Mouse (Mus musculus): Measurements from ENCODE around the gene Smad9. TPM values are rescaled to one million over a fixed set of nuclear protein-coding genes. Genes with fewer than 3 reads are reported as not detected.

The Smad9 gene
- polyA plus RNA-seq, 1 experiment from 2014 or later, result 0.14 TPM

DNA sequence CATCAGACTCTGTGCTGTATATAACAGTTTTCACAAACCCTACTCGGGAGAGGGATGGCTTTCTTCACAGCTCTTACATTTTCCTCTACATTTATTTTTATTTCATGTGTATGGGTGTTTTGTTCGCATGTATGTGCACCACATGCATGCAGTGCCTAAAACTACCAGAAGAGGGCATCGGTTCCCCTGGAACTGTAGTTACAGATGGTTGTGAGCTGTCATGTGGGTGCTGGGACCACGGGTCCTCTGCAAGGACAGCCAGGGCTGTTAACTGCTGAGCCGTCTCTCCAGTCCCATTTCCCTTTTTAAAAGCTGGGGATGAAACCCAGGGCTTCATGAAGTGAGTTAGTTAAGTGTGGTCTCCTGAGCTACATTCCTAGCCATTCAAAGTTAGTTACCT lies 40.0 kb downstream of the Smad9 start:
- Histone ChIP-seq H3K9me3 (replicated peaks) (peaks cover 9% of the 10 kb centered on the region), H3K36me3 (0 out of 2 replicates have a peak, but pooled peaks cover 3% of the 10 kb centered on the region), H3K4me1 (0 out of 2 replicates have a peak, but pooled peaks cover 3% of the 10 kb centered on the region), H3K27ac (replicated peaks) (no peak overlapping the region), H3K4me3 (no peak overlapping the region), H3K27me3 (ENCODE audit: low read depth, poor library complexity, severe bottlenecking) (peaks cover 15% of the 10 kb centered on the region; the same call in 1 of the 2 replicates)
- WGBS, result 93% methylated on average over 5 of the region's 5 CpGs
- DNase-seq (ENCODE audit: low spot score), result no peak

DNA sequence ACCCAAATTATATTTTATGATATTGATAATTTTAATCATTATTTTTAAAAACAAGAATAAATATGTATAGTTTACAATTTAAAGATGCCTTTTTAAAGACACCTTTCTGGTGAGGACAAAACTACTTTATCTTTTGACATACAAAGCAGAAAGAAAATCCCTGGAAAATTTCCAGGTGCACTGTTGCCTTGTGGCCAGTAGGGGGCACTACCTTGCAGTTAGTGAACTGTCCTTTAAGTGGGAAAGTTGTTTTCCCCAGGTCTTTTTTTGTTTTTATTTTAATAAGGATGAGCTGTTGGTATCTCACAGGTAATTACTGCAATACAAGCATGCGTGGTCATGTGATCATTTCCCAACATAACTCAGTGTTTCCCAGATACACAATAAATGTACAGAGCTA lies 40.4 kb downstream of the Smad9 start:
- no peak for DNase-seq (ENCODE audit: low spot score)
- Histone ChIP-seq H3K27me3 (ENCODE audit: low read depth, poor library complexity, severe bottlenecking) (peaks cover 15% of the 10 kb centered on the region; the same call in 1 of the 2 replicates), H3K9me3 (replicated peaks) (peaks cover 9% of the 10 kb centered on the region), H3K27ac (replicated peaks) (no peak overlapping the region), H3K4me1 (0 out of 2 replicates have a peak, but pooled peaks cover 3% of the 10 kb centered on the region), H3K36me3 (0 out of 2 replicates have a peak, but pooled peaks cover 3% of the 10 kb centered on the region), H3K4me3 (no peak overlapping the region)
- WGBS, result 91% methylated on average over 1 of the region's 1 CpGs

DNA sequence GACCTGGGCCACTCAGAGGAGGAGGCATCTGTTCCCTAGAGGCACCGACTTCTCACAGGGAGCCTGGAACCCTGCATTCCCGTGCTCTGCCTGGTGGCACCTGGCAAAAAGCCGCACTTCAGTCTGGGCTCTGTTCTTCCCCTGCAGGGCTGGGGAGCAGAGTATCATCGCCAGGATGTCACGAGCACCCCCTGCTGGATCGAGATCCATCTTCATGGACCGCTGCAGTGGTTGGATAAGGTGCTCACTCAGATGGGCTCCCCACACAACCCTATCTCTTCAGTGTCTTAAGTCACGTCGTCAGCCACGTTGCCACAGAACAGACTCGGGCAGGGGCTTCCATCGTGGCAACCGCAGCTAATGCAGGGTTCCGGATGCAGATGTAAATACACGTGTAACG lies 41.8 kb downstream of the Smad9 start:
- Histone ChIP-seq H3K4me1 (0 out of 2 replicates have a peak, but pooled peaks cover 3% of the 10 kb centered on the region), H3K9me3 (replicated peaks) (peaks cover 9% of the 10 kb centered on the region), H3K4me3 (no peak overlapping the region), H3K36me3 (0 out of 2 replicates have a peak, but pooled peaks cover 3% of the 10 kb centered on the region), H3K27ac (replicated peaks) (no peak overlapping the region), H3K27me3 (ENCODE audit: low read depth, poor library complexity, severe bottlenecking) (peaks cover 15% of the 10 kb centered on the region; the same call in 1 of the 2 replicates)
- DNase-seq (ENCODE audit: low spot score), result peak; percentile 52
- WGBS, result 40% methylated on average over 16 of the region's 16 CpGs

DNA sequence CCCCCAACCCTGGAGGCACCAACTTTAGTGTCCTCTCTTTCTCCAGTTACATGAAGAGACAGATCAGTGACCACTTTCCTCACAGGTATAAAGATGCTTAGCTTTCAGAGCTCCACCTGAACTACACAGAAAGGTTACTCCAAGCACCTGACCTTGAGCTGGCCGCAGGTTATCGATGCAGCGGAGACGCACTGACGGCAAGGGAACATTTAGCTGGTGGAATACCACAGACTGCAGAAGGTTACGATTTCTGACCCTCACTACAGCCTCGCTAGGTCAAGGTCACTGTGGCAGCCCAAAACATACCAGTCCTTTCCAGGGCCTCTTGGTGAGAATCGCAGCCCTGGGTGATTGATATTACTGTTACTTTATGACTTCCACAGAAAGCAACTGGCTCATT lies 48.3 kb downstream of the Smad9 start:
- H3K27ac ChIP-seq (replicated peaks), result no peak overlapping the region
- H3K4me3 ChIP-seq, result no peak overlapping the region
- no peaks in the 10 kb centered on the region for H3K9me3 ChIP-seq (replicated peaks)
- H3K36me3 ChIP-seq, result peaks cover 27% of the 10 kb centered on the region
- H3K4me1 ChIP-seq, result peaks cover 30% of the 10 kb centered on the region
- DNase-seq (ENCODE audit: low spot score), result no peak
- 95% methylated on average over 8 of the region's 8 CpGs for WGBS
- H3K27me3 ChIP-seq (ENCODE audit: low read depth, poor library complexity, severe bottlenecking), result no peaks in the 10 kb centered on the region

DNA sequence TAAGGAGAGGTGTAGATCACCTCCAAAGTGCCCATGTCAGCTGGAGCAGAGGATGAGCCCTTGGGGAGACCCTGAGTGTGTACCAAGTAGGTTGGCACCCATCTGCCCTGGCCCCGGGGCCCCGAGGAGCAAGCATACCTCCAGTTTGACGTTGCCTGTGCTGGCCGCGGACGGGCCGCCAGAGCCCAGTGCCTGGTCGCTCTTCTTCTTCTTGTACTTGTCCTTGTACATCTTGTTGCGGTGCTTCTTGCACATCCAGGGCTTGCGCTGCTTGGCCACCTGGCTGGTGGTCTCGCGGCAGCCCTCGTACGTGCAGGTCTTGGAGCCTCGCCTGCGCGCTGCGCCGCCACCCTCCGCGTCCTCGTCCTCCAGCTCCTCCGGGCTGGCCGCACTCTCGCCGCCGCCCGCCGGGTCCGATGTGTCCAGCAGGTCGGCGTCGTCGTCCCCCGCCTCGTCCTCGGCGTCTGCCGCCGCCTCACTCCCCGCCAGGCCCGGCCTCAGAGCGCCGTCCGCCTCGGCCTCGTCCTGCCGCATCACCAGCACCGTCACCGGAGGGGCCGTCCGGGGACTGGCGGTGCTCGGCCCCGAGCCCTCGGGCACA lies 51.8 kb downstream of the Smad9 start:
- peaks cover 6% of the 10 kb centered on the region; the same call in 1 of the 2 replicates for H3K27me3 ChIP-seq (ENCODE audit: low read depth, poor library complexity, severe bottlenecking)

DNA sequence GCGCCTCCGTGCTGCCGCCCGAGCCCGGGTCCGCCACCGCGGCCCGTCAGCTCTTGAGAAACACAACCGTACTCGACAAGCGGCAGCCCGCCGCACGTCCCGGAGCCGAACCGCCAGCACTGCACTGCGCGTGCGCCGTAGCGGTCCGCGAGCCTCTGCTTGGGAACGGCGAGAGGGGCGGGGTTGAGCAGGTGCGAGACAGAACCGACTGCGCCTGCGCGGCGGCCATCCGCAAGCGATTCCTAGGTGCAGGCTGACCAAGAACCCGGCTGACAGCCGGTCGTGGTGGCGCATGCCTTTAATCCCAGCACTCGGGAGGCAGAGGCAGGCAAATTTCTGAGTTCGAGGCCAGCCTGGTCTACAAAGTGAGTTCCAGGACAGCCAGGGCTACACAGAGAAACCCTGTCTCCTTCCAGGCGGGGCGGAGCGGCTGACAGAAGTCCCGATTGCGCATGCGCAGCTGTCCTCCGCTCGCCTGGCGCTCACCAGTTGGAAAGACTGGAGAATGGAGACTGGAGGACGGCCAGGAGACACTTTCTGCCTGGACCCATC lies 52.4 kb downstream of the Smad9 start, which contains the start of gene Rfxap:
Gene Rfxap (minus strand): TSS at position 126 of the 552 bp plus-strand sequence.
- Histone ChIP-seq H3K36me3 (peaks cover 26% of the 10 kb centered on the region), H3K27ac (replicated peaks) (peak within 1 kb of the TSS; percentile 98), H3K4me3 (peak within 1 kb of the TSS; percentile 90), H3K9me3 (replicated peaks) (no peaks in the 10 kb centered on the region), H3K27me3 (ENCODE audit: low read depth, poor library complexity, severe bottlenecking) (peaks cover 6% of the 10 kb centered on the region; the same call in 1 of the 2 replicates), H3K4me1 (peaks cover 30% of the 10 kb centered on the region)
- under 1% methylated on average over 52 of the region's 52 CpGs for WGBS
- DNase-seq (ENCODE audit: low spot score), result peak; percentile 98

More for the DNA sequence above, 51.8 kb downstream of the Smad9 start:
- peaks cover 30% of the 10 kb centered on the region for H3K4me1 ChIP-seq
- peak overlapping the region; percentile 90 for H3K4me3 ChIP-seq
- WGBS, result under 1% methylated on average over 54 of the region's 56 CpGs
- peak overlapping the region; percentile 98 for H3K27ac ChIP-seq (replicated peaks)
- no peak for DNase-seq (ENCODE audit: low spot score)
- H3K36me3 ChIP-seq, result peaks cover 27% of the 10 kb centered on the region
- no peaks in the 10 kb centered on the region for H3K9me3 ChIP-seq (replicated peaks)

DNA sequence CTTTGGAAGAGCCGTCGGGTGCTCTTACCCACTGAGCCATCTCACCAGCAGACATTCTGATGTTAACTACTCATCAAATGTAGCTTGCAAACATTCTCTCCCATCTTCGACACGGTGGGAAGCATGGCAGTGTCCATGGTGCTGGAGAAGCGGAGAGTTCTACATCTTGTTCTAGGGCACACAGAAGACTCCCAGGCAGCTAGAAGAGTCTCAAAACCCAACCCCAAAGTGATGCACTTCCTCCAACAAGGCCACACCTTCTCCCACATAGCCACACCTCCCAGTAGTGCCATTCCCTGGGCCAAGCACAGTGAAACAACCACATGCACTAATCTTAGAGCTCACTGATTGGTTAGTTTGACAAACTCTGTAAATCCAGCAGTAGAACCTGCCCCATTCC lies 53.7 kb downstream of the Smad9 start:
- 70% methylated on average over 5 of the region's 5 CpGs for WGBS
- Histone ChIP-seq H3K4me3 (no peak overlapping the region), H3K27me3 (ENCODE audit: low read depth, poor library complexity, severe bottlenecking) (peaks cover 6% of the 10 kb centered on the region; the same call in 1 of the 2 replicates), H3K27ac (replicated peaks) (no peak overlapping the region), H3K36me3 (peaks cover 16% of the 10 kb centered on the region), H3K9me3 (replicated peaks) (no peaks in the 10 kb centered on the region), H3K4me1 (peaks cover 30% of the 10 kb centered on the region)
- DNase-seq (ENCODE audit: low spot score), result no peak

DNA sequence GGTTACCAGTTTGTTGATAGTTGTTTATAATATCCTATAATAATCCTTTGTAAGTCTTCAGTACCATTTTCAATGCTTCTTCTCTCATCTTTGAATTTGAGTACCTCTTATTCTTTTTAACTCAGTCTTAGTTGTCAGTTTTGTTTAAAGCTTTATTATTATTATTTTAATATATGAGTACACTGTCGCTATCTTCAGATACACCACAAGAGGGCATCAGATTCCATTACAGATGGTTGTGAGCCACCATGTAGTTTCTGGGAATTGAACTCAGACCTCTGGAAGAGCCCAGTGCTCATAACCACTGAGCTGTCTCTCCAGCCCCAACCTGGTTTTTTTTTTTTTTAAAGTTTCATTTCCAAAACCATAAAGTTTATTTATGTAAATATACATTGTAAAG lies 56.2 kb downstream of the Smad9 start:
- Histone ChIP-seq H3K4me1 (peaks cover 14% of the 10 kb centered on the region), H3K27ac (replicated peaks) (no peak overlapping the region), H3K27me3 (ENCODE audit: low read depth, poor library complexity, severe bottlenecking) (peaks cover 6% of the 10 kb centered on the region; the same call in 1 of the 2 replicates), H3K4me3 (no peak overlapping the region), H3K9me3 (replicated peaks) (no peaks in the 10 kb centered on the region), H3K36me3 (no peaks in the 10 kb centered on the region)
- 54% methylated on average over 1 of the region's 1 CpGs for WGBS
- DNase-seq (ENCODE audit: low spot score), result no peak

DNA sequence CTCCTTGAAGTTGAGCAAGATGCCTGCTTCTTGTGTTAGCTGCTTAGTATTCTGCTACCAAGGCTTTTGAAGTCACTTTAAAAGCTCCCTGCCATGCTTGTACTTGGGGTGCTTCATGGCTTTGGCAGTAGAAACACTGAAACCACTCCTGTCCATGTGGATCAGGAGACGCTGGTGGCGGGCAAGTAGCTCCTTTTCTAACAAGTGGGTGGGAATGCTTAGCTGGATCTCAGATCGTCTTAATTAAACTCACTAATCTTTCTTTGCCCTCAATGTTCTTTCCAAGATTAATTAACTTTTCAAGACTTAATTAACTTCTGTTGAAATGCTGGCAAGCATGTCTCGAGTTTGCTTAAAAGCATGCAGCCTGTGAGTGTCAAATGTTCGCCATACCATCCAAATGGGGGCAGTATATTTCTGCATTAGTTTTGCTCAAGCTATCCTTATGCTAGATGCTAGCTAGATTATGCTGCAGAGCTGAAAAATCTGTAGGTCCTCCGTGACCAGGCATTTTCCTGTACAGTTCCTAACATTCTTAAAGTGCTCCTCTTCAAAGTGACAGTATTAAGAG lies 58.1 kb downstream of the Smad9 start:
- no peaks in the 10 kb centered on the region for H3K36me3 ChIP-seq
- no peaks in the 10 kb centered on the region for H3K4me1 ChIP-seq
- H3K9me3 ChIP-seq (replicated peaks), result no peaks in the 10 kb centered on the region
- H3K4me3 ChIP-seq, result no peak overlapping the region
- WGBS, result 72% methylated on average over 6 of the region's 6 CpGs
- H3K27ac ChIP-seq (replicated peaks), result no peak overlapping the region
- DNase-seq (ENCODE audit: low spot score), result no peak
- H3K27me3 ChIP-seq (ENCODE audit: low read depth, poor library complexity, severe bottlenecking), result peaks cover 6% of the 10 kb centered on the region; the same call in 1 of the 2 replicates

DNA sequence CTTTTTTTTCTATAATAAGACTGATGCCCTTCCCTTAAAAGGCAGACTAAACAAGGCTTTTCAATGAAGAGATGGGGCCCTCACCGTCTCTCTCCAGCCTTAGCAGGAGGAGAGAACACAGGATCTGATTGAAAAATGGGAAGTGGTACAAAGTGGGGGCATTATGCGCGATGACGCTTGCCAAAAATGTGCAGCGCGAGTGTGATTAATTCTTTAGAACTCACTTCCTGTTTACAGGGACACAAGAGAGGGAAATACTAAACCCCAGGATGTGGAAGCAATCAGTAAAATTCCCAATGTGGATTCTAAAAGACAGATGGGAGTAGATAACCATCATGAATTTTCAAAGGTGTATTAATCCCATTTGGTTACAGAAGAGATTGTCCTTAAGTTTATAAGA lies 59.2 kb downstream of the Smad9 start:
- no peak for DNase-seq (ENCODE audit: low spot score)
- WGBS, result 84% methylated on average over 6 of the region's 6 CpGs
- no peak overlapping the region for H3K4me3 ChIP-seq
- H3K4me1 ChIP-seq, result no peaks in the 10 kb centered on the region
- no peaks in the 10 kb centered on the region for H3K27me3 ChIP-seq (ENCODE audit: low read depth, poor library complexity, severe bottlenecking)
- no peaks in the 10 kb centered on the region for H3K9me3 ChIP-seq (replicated peaks)
- H3K27ac ChIP-seq (replicated peaks), result no peak overlapping the region
- H3K36me3 ChIP-seq, result no peaks in the 10 kb centered on the region

DNA sequence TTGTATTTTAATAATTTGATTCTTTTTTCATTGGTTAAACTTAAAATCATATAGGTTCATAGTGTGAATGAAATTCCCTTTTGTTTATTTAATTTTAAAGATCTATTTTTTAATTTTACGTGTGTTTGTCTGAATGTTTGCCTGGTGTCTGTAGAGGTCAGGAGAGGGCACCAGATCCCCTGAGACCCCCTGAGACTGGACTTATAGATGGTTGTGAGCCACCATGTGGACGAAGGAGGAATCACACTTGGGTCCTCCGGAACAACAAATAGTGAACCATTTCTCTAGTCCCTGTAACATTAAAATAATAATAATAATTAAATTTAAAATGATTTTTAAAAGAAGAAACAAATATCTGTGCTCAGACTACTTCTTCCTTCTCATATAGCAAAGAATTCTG lies 59.9 kb downstream of the Smad9 start:
- no peak overlapping the region for H3K27ac ChIP-seq (replicated peaks)
- H3K27me3 ChIP-seq (ENCODE audit: low read depth, poor library complexity, severe bottlenecking), result no peaks in the 10 kb centered on the region
- 32% methylated on average over 3 of the region's 3 CpGs for WGBS
- peak; percentile 61 for DNase-seq (ENCODE audit: low spot score)
- no peaks in the 10 kb centered on the region for H3K4me1 ChIP-seq
- no peaks in the 10 kb centered on the region for H3K9me3 ChIP-seq (replicated peaks)
- H3K4me3 ChIP-seq, result no peak overlapping the region
- H3K36me3 ChIP-seq, result no peaks in the 10 kb centered on the region

DNA sequence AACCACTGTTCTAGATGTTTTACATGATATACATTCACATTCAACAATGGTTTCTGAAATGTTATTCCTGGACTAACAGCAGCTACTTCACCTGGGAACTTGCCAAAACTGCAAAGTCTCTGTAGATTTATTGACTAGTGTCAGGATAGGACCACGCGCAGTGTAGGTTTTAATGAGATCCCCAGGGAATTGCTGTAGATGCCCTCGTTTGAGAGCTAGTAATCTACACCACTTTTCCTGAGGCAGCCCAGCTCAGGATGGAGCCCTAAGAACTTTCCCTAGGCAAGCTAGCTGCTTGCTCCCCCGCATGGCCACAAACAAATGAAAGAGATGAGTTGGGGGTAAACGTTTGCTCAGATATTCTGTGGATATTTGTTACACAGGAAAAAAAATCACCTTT lies 67.1 kb downstream of the Smad9 start:
- no peak for DNase-seq (ENCODE audit: low spot score)

DNA sequence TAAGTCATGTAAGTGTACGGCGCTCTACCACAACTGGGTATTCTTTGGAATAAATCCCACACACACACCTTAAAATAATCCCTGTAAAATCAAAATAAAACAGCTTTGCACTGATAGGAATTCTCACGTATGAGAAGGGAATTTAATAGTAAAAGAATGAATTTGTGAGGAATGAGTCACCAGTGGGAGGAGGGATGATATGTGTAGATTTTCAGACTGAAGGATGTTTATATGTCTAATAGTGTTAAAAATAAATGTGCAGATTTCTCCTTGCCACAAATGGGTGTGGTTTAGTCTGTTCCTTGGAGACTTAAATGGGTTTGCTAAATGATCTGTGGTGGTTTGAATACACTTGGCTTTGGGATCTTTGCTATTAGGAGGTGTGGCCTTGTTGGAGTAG lies 77.1 kb downstream of the Smad9 start:
- H3K27ac ChIP-seq (replicated peaks), result no peak overlapping the region
- H3K4me3 ChIP-seq, result no peak overlapping the region
- H3K36me3 ChIP-seq, result no peaks in the 10 kb centered on the region
- WGBS, result 93% methylated on average over 3 of the region's 3 CpGs
- H3K4me1 ChIP-seq, result no peaks in the 10 kb centered on the region
- DNase-seq (ENCODE audit: low spot score), result no peak
- H3K27me3 ChIP-seq (ENCODE audit: low read depth, poor library complexity, severe bottlenecking), result no peaks in the 10 kb centered on the region
- no peaks in the 10 kb centered on the region for H3K9me3 ChIP-seq (replicated peaks)

More for the DNA sequence above, 67.1 kb downstream of the Smad9 start:
- Histone ChIP-seq H3K4me3 (no peak overlapping the region), H3K27ac (replicated peaks) (no peak overlapping the region), H3K36me3 (no peaks in the 10 kb centered on the region), H3K4me1 (no peaks in the 10 kb centered on the region), H3K9me3 (replicated peaks) (no peaks in the 10 kb centered on the region), H3K27me3 (ENCODE audit: low read depth, poor library complexity, severe bottlenecking) (no peaks in the 10 kb centered on the region)
- WGBS, result 87% methylated on average over 5 of the region's 5 CpGs
